Mouse (Mus musculus): ENCODE results near the gene Mapk11. TPM values are rescaled to one million over a fixed set of nuclear protein-coding genes. Genes with fewer than 3 reads are reported as not detected.

Gene Mapk11
- total RNA-seq, 4 experiments from 2014 or later = 1.1 to 2.8 (median 2.7) TPM

GRCm38 (mm10) chr15:89104425-89104824 lies 45.0 kb downstream of the Mapk11 start:
- DNase-seq (ENCODE audit: low spot score) = no peak

- no peak for DNase-seq (ENCODE audit: low spot score)
These were observed 45.5 kb downstream of the Mapk11 start for GRCm38 (mm10) chr15:89103921-89104320.

- DNase-seq (ENCODE audit: low spot score) = no peak
These were observed 46.8 kb downstream of the Mapk11 start for GRCm38 (mm10) chr15:89102646-89103045.

GRCm38 (mm10) chr15:89100823-89101222 lies 48.6 kb downstream of the Mapk11 start:
- DNase-seq (ENCODE audit: low spot score) = no peak

GRCm38 (mm10) chr15:89098616-89099015 lies 50.8 kb downstream of the Mapk11 start:
- DNase-seq (ENCODE audit: low spot score) = no peak

GRCm38 (mm10) chr15:89097450-89097849 lies 52.0 kb downstream of the Mapk11 start:
- DNase-seq (ENCODE audit: low spot score) = no peak

Small RNA genes within 50 kb of the gene (microRNA-seq; reads per million reads assigned to microRNA genes)
- gene Mir6958 = 2.5 reads per million
- gene Mir7118 = not detected

Other genes starting within 250 kb of the Mapk11 start
- gene Ttll8, start 195.2 kb downstream of the Mapk11 start, total RNA-seq (2022) = not detected
- gene Mlc1, start 170.6 kb downstream of the Mapk11 start, total RNA-seq (2022) = not detected
- gene Mov10l1, start 166.7 kb downstream of the Mapk11 start, total RNA-seq (2022) = 100 to 1,000 TPM; 105 to 126 (median 121) TPM
- 1 to 10 TPM; 1.1 to 2.1 (median 1.7) TPM for gene Panx2, start 89.9 kb downstream of the Mapk11 start, total RNA-seq (2022)
- 10 to 100 TPM; 43.9 to 51.4 (median 45.4) TPM for gene Trabd, start 74.5 kb downstream of the Mapk11 start, total RNA-seq (2022)
- 10 to 100 TPM; 15.0 to 16.6 (median 15.8) TPM for gene Selenoo, start 60.5 kb downstream of the Mapk11 start, total RNA-seq (2022)
- 10 to 100 TPM in 1 of 4 experiments, 1 to 10 TPM in 3; 8.2 to 11.6 (median 9.0) TPM for gene Tubgcp6, start 26.5 kb downstream of the Mapk11 start, total RNA-seq (2022)
- gene Hdac10, start 20.9 kb downstream of the Mapk11 start, total RNA-seq (2022) = 1 to 10 TPM; 5.8 to 9.5 (median 6.9) TPM
- 10 to 100 TPM; 21.1 to 31.4 (median 28.0) TPM for gene Mapk12, start 8.9 kb downstream of the Mapk11 start, total RNA-seq (2022)
- gene Plxnb2, start 31.2 kb upstream of the Mapk11 start, total RNA-seq (2022) = 100 to 1,000 TPM in 2 of 4 experiments, 10 to 100 TPM in 2; 92.5 to 104 (median 99.6) TPM
- 10 to 100 TPM in 2 of 4 experiments, 1 to 10 TPM in 2; 8.8 to 12.9 (median 11.0) TPM for gene Dennd6b, start 46.9 kb upstream of the Mapk11 start, total RNA-seq (2022)
- gene Ppp6r2, start 61.9 kb upstream of the Mapk11 start, total RNA-seq (2022) = 10 to 100 TPM; 82.1 to 87.5 (median 84.7) TPM
- 10 to 100 TPM; 56.5 to 74.5 (median 69.5) TPM for gene Sbf1, start 165.7 kb upstream of the Mapk11 start, total RNA-seq (2022)
- not detected for gene Adm2, start 173.1 kb upstream of the Mapk11 start, total RNA-seq (2022)
- not detected for gene Miox, start 184.8 kb upstream of the Mapk11 start, total RNA-seq (2022)
- 10 to 100 TPM; 23.6 to 29.1 (median 26.7) TPM for gene Lmf2, start 206.0 kb upstream of the Mapk11 start, total RNA-seq (2022)
- gene Ncaph2, start 206.1 kb upstream of the Mapk11 start, total RNA-seq (2022) = 10 to 100 TPM; 52.8 to 67.4 (median 57.4) TPM
- 10 to 100 TPM; 21.9 to 32.0 (median 24.4) TPM for gene Sco2, start 224.2 kb upstream of the Mapk11 start, total RNA-seq (2022)
- gene Tymp, start 227.4 kb upstream of the Mapk11 start, total RNA-seq (2022) = under 1 TPM; 0.22 to 0.72 (median 0.31) TPM
- gene Odf3b, start 229.7 kb upstream of the Mapk11 start, total RNA-seq (2022) = 1 to 10 TPM in 3 of 4 experiments, under 1 TPM in 1; 0.41 to 2.3 (median 2.2) TPM
- gene Klhdc7b, start 235.3 kb upstream of the Mapk11 start, total RNA-seq (2022) = not detected

Data from heart, adult 8-10 months (tissue).